Mouse (Mus musculus) brain, embryonic 18.5 days (tissue): ENCODE measurements around the gene Twf1.

Experiments used
- DNase-seq: peaks from one replicate; pipeline ENCODE4 v3.0.0-alpha.2; 2012; ENCODE audit warnings: low read depth, low spot score

Gene Twf1

DNA sequence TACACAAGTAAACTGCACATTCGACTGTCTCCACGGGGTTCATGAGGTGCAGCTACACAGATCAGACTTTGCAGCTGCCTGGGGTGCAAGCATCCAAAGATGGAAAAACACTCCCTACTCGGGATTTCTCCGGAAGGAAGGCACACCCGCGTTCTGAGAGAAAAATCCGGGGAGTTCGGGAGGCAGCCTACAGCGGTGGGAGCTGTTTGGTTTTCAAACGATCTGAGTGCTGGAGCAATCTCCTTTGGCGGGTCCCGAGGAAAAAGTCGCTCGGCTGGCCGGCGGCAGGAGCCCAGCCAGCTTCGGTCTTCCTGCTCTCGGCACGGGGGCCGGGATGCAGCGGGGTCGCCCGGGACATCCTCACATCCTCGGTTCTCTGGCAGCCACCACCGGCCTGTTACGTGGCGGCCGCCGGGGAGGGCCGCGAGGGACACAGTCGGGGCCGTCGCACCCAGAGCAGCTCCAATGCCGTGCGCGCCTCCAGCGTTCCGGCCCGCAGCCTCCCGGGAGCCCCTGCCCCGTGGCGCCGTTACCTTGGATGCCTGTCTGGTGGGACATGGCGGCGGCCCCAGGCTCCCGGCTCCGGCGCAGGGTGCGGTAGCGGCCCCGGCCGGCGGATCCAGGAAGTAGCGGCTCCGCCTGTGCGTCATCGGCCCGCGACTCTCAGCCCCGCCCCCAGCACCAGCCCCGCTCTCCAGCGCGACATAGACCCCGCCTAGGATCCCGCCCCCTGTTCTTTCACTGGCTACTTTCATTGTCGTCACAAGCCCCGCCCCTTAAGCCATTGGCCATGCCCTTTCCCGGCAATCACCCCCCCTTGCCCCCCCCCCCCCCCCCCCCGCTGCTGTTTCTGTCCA is at the start of gene Twf1:
Twf1 (minus strand) TSS at position 671 of the 857 bp plus-strand sequence.
- DNase-seq = peak; percentile 92

DNA sequence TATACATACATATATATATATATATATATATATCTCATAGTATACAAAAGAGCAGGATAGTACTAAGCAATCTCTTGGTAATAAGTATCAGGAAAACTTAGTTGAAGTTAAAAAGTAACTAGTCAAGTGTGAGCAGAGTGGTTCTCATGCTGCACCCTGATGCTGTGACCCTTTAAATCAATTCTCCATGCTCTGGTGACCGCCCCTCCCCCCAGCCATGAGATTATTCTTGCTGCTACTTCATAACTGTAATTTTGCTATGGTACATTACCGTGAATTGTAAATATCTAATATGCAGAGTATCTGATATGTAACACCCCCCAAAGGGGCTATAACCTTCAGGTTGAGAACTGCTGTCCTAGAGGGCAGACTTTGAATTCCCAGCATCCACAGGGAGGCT is 49.4 kb upstream of the Twf1 start:
- no peak for DNase-seq

DNA sequence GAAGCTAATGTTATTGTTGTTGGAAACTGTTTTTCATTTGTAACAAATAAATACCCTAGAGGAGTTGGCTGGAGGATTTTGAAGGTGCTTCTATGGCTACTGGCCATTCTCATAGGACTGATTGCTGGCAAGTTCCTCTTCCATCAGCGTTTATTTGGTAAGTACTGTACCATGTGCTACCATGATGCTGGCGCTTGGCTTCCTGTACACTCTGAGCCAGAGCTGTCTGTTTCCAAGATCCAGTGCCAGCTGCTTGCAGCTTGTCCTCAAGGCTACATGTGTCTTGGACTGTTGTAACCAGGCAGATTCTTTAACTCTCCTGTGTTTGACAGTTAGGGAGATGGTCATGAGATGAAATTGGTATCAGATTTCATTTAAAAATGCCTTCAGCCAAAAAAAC is 48.5 kb upstream of the Twf1 start:
- DNase-seq = no peak

DNA sequence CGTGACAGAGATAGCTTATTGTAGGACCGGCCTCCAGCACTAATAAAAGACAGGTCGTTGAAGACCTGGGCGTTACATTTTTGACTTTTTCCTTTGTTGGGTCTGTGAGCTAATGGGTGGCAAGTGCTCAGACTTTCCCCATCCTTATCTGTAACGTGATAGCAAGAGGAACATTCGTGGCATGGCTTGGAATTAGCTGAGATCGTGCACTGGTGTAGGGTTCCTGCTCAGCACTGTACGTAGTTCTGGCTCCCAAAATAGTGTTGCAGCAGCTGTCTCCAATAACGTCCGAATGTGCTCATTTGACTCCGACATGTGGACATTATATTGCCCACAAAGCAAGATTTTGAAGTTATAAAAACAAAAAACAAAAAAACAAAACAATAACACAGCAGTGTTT is 44.8 kb upstream of the Twf1 start:
- no peak for DNase-seq

DNA sequence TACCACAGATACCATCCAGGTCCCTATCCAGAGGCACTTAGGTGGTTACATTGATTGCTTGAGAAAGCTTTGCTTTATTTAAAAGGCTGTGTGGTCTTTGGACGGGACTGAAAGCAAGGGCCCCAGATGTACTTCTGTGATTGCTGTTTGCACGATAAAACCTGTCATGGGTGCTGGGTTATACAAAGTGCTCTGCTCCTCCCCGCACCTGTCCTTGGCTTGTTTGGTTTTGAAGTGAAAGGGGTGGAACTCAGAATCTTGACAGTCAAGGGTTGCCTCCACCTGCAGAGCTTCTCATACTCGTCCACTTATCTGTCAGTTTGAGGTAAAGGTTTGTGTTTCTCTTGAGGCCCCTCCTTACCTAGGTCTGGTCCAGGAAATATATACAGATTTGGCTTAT is 40.9 kb upstream of the Twf1 start:
- DNase-seq = no peak

DNA sequence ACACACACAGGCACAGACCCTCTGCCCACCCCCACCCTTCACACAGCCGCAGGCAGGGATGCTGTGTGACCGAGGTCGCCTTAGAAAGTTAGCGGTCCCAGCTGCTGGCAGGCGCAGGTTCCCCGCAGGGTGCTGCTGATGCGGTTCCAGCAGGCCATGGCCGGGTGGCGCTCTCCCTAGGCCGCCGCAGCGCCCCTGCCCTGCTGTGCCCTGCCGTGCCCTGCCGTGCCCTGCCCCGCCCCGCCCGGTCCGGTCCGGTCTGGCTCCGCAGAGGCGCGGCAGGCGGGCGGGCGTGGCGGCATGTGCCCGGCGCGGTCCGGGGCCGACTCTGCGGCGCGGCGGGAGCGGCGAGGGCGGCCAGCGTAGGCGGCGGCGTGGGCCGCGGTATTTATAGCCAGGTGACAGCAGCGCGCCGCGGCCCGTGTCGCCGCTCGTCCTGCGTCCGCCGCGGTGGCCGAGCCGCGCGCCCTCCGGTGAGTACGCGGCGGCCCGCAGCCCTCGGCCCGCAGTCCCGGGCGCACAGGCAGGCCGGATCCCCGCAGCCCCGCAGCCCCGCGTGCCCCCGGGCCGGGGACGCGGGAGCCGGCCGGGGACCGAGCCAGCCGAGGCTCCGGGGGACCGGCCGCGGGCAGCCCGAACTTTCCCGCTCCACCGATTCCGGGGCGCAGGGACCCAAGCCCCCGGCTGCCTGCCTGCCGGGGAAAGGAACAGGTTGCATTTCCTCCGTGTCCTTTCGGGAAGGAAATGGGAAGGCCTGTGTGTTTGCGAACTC is 39.3 kb upstream of the Twf1 start, which contains the start of gene Tmem117:
Tmem117 (plus strand) TSS at position 403 of the 772 bp plus-strand sequence.
- DNase-seq = no peak

DNA sequence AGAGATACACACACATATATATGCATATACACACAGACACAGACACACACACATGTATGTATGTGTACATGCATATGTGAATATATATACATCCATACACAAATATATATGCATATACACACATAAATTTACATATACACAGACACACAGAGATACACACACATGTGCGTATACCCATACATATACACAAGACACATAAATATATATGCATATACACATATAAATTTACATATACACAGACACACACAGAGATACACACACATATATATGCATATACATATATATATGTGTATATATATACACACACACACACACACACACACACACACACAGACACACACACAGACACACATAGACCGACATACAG is 38.8 kb upstream of the Twf1 start:
- DNase-seq = no peak

DNA sequence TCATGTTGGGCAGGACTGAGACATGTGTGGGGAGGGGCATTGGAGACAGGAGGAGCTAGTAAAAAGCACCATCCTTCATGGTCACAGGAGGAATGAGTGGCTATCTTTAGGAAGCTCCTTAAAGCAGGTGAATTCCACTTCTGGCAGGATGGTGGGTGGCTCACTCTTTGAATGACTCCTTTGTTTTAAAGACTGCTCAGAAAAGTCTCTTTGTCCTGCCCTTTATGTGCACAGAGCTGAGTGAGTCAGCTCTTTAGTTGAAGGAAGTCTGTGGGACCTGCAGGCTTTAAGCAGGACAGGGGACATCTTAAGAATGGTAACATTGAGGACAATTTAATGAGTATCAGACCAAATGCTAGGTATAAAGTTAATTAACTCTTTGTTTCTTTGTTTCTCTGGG is 31.2 kb upstream of the Twf1 start:
- DNase-seq = no peak

DNA sequence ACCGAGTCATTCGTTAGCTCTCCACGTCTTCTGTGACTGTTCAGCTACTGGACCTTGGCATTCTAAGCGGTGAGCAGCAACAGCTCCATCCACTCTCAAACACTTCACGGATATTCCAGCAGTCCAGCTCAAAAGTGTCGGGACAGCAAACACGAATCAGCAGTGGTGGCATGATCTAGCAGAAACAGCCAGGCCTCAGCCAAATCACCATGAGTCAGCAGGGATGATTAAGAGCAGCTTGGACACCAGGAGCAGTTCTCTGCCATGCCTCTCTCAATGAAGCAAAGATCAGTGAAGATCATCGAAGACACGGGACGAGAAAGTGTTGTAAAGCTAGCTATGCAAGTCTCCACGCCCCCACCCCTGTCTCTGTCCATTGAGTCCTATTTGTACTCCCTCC is 26.3 kb upstream of the Twf1 start:
- no peak for DNase-seq

DNA sequence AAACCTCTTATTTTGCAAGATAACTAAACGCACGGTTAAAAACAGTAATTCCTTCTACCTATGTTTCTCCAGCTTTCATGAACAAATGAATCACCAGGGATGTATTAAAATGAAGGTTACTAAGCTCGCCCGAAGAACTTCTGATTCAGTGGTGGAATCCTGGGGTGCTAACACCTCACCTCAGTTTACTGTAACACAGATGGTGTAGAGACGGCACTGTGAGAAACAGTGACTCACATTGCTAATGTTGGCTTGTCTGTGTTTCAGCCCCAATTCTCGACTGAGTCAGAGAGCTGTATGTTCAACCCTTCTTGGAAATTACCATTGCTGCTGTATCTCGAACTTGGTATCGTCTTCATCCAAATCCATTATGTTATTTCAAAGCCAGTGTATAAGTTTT is 18.1 kb upstream of the Twf1 start:
- DNase-seq = no peak

DNA sequence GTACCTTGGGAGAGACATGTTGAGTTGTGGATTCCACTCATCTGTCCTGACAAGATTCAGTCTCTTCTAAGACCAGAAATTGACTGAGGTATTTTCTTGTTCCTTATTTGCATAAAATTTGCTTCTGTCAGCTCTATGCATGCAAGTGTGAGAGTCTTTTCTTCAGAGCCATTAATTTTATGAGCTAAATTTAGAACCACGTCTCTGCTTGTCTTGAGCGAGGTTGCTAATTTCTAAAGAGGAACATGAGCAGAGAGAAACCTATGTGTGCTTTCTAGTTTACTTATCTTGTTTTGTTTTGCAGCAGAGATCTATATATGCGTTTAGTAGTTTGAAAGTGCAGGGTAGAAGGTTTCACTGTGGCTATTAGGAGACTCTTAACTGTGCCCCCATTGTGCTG is 12.8 kb upstream of the Twf1 start:
- no peak for DNase-seq

DNA sequence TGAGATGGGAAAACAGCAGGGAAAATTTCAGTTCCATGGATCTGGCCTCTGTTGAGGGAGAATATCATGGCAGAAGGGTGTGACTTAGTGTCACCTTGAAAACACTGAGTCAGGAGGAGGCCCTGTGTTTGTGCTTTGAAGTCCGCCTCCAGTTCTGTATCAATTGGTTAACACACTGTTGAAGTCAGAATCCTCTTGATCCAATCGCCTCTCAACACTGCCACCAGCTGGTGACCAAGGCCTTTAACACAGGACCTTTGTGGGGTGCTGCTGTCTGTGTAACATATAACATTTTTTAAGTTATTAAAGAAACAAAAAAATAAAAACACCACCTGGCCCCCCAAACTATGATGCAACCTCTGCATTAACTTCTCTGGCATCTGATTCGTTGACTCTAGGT is 11.7 kb upstream of the Twf1 start:
- no peak for DNase-seq

DNA sequence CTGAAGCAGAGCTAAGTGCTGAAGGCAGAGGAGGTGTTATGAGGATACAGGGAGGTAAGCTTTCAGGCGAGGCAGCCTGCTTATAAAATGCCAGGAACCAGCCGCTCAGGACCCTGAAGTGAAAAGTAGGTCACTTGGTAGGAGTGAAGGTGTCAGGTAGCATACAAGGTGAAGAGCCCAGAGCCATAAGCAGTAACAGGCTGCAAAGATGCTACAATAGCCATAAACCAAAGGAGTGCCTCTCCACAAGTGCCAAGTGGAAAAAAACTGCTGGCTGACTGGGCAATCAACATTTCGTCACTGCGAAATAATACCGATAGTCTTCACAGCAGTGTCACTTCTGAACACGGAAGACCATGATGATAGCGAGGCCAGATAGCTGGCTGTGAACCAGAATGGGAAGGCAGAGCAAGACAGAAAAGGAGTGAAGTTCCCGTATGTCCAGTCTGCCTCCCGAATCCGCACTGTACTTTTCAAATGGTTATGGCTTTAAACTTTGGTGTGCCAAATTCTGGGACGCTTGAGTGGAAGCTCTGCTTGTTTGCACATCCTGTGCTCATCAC is 10.5 kb upstream of the Twf1 start:
- no peak for DNase-seq

DNA sequence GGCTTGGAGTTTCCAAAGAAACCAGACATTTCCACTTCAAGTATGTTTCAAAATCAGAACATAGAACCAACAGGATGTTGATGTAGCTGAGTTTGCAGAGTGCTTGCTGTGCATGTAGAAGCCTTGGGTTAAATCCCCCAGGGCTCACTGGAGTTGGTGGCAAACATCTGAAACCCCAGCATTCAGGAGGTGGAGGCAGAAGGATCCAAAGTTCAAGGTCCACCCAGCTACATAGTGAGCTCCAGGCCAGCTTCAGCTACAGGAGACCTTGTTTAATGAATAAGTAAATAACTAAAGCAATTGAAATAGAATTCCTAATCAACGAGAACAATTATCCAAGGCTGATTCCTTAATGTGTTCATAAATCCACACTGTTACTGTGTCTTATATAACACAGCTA is 3.9 kb upstream of the Twf1 start:
- no peak for DNase-seq

DNA sequence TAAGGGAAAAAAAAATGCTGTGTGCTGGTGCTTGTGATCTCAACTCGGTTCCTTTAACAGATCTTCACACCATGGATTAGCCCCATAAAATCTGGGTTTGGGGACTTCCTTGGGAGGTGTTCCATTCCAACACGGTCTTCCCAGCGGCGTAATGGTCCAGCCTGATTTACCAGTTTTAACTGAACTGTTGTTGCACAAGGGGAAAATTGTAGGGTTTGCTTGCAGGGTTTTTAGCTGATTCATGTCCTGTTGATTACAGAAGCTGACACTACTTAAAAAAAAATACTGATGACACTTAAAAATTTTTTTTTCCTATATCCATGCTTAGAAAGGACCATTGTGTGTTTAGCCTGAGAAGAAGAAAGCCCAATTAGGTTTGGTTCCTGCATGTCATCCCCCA is 1.7 kb upstream of the Twf1 start:
- no peak for DNase-seq

DNA sequence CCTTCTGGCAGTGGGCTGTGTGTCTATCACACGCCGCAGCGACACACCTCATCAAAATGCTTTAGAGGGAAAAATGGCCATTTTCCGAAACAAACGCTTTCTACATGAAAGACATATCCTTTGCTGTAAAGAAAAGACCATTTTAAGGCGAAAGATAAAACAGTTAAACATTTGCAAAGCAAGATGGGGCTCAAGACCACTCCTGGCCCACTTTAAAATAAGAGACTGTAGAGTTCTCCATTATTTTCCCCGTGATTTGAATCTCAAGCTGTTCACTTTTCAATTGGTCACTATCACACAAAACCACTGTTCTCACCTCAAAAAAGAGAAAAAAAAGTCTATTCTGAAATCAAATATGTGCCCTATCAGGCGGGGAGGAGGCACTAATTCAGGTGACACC is 394 bp upstream of the Twf1 start:
- no peak for DNase-seq

DNA sequence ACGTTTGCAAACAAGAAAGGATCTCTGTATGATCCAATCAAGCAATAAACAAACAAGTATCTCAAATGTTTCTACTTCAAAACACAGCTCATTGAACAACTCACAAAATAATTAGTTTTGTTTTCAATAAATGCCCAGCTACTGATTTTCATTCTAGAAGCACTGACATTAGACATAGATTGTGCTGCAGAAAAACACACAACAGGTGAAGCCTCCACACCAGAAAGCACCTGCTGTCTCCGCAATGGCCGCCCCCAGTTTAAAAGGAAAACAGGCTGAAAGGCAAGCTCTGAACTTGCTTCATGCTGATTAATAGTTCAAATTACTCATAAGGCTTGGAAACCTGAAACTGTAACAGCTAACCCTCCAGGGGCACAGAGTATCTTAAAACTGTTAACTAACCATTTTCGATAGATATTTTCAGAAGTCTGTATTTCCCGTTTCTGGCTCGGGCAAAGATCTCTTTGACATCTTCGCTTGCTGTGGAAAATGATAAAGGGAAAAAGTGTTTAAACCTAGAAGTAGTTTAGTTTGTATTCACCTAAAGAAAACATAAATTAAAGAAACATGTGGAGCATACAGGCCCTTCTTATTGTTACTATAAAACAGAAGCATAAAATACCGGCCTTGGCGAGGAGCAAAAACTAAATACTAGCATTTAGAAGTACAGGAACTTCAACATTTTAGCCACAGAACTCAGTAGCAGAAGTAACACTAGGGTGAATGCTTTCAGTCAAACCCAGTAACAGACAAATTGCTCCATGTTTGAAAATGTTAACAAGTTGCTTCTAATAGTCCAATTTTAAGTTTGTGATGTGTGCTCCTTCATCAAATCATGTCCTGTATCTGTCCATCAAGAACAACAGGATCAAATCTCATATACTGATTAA is 1.6 kb downstream of the Twf1 start:
- DNase-seq = no peak

DNA sequence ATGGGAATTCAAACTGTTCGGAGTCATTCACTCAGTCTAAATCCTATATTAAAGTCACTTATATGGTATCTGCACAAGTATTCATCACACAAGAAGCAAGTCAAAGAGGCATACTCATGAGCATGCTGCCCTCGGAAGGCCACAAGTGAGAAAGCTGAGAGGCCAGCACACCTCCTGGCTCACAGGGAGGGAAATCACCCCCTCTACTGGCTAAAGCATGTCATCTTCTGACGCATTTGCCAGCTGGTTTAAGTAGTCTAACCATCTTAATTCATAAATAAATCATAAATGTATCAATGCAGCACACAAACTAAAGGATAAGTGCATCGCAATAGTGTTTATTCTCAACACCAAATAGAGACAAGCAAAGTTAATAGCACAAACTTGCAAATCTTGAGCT is 5.0 kb downstream of the Twf1 start:
- no peak for DNase-seq

DNA sequence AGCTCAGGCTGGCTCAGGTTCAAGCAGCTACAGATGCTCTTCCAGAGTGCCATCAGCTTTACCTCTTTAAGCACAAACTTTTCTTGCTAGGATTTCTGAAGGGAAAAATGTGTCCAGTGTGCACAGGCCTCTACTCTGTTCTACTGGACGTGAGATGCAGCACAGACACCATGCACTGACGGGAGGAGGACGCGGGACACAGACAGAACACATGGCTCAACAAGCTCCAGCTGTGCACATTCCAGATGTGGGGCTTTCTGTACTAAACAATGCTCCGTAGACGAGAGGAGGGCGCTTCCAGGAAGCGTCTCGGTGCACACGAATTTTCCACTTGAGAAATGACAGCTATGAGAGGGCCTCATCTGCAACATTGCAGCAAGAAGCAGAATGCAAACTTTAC is 6.5 kb downstream of the Twf1 start:
- no peak for DNase-seq

DNA sequence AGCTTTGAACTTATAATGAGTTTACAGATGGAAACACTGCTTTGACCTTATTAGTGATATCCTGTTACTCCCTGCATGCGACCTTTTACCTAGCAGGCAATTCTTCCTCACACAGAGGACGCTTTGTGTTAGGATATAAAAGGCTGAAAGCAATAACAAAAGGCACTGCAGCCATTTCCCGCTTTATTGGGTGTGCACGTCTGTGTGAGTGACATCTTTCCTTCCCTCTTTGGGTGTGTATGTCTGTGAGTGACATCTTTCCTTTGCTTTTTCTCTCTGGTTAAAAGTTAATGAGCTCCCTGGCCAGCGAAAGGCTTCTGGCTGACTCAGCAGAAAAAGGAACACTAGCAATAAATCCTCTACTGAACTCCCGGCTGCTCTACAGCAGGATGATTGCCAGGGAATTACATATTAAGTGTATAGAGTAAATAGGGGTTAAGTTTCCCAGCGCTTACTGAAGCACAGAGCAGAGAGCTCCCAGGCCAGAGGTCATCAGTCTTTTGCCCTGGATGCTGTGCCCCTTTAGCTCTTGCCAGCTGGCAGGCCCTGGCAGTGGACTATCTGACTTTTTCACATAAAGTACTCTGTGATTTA is 7.6 kb downstream of the Twf1 start:
- DNase-seq = no peak

DNA sequence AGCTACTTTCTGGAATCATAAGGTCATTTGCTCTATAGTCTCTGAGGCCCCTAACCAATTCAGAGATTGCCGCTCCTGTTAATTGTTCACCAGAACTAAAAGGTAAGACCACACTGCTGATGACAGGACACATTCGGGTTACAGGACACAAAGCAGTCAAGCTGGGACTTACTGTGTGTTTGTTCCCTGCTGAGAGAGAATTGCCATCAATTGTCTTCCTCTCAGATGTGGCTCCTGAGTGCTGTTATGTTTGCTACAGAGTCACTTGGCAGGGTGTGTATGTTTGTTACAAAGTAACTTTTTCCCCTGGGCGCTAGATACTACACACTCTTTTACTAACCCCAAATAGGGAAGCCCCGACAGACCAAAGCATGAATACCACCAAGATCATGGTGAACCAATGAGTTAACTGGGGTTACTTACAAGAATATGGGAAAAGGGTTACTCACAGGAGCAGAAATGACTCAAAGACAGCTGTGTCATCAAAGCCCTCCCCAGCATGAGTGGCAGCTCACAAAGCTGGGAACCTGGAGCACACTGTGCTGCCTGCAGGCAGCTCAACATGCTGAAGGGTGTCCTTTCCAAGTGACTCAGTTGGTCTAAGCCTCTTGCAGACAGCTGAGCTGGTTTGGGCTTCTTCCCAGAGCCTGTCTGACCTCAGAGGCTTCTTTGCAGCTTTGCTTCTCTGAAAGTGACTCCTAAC is 15.0 kb downstream of the Twf1 start:
- DNase-seq = no peak
